Mouse (Mus musculus): ENCODE data around the gene Sez6. TPM values are rescaled to one million over a fixed set of nuclear protein-coding genes. Genes with fewer than 3 reads are reported as not detected.

Sez6 gene
- total RNA-seq, 2 experiments from 2014 or later: 0.14 to 0.19 TPM

DNA sequence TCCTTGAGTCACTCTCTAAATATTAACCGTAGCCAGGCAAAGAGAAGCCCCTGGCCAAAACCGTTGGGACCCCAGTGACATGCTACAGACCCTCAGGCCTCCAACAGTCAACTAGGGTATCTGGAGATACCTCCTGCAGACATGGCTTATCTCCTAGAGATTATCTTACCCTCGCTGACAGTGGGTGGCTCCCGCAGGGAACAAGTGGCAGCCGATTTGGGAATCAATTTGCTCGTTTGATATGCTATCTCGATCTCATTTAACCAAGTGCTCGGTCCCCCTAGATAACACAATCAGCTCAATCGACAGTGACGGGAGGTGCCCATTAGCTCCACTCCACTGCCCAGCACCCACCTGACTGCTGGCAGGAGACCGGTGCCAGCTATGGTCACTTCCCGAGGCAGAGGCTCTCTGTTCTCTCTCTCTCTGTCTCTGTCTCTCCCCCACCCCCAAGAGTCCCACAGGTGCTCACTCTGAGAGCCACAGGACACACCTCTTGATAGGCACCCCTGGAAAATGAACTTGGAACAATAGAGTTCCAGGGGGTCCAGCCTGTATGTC lies 19.6 kb downstream of the Sez6 start:
- DNase-seq: no peak

DNA sequence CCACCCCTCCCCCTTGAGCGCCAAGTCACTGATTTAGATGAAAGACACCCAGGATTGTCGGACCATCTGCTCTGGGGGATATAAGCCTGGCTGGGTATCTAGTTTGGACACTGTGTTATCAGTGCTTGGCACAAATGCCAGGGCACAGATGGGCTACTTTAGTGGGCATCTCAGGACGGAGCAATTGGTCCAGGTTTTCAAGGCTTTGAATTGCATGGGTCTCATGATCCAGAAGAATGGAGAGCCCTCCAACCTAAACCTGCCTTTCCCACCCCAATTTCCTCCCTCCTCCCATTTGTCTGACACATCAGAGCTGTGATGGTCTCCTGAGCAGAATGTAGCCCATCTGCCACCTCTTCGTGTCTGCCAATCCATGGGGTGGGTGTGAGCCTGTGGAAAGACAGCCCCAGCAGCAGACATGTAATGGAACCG lies 20.2 kb downstream of the Sez6 start:
- DNase-seq: no peak

DNA sequence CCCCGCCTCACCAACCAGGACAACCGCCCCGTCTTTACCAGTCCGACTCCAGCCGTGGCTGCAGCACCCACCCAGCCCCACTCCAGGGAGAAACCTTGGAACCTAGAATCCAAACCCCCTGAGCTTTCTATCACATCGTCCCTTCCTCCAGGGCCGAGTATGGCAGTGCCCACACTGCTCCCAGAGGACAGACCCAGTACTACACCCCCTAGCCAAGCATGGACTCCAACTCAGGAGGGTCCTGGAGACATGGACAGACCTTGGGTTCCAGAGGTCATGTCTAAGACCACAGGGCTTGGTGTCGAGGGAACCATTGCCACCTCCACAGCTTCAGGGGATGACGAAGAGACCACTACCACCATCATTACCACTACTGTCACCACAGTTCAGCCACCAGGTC lies 23.1 kb downstream of the Sez6 start:
- peak; percentile 48 for DNase-seq

DNA sequence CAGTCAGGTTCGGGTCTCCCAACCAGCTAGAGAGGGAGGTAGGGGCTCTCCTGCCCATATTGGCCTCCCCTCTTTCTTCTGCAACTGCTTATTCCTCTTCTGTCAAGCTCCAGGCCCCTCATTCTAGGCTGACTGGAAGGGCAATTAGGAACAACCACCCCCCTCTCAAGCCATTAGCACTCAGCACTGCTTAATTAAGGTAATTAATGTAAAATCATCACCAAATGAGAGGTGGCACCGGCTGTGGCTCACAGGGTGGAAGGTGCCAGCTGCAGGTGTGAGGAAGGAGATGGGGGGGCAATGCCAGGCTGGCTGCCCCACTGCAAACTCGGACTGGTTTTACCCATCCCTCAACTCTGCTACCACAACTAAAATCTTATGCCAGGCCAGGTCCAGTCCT lies 25.8 kb downstream of the Sez6 start:
- DNase-seq: no peak

DNA sequence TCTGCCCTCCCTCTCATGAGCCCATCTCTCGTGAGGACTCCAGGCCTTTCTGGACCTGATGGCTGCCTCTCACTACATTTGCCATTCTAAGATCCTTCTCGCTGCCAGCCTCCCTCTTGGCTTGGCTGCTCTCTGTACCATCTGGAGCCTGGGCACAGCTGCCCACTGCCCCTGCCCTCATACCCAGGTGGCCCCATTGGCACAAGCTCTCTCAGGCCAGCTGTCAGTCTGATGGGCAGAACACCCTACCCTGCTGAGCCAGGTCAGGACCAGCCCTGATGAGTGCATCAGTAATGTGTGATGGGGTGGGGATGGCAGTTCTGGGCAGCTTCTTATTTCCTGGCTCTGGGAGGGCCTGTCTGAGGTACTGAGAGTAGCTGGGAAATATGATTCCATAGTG lies 27.7 kb downstream of the Sez6 start:
- no peak for DNase-seq

DNA sequence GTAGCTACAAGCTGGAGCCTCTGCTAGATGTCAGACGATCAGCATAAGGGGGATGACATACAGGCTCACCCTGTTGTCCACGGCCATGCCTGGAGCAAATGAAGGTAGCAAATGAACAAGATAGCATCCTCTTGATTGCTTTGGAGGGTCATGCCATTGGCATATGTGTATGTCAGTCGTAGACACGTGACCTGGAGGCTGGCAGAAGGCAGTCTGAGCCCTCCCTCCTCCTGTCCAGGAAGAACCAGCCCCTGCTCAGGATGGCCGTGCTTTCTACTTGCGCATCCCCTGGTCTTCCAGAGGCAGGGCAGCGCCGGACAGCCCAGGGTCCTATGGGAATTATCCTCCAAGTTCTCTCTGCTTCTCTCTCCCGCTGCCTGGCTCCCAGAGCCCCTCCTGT lies 28.3 kb downstream of the Sez6 start:
- no peak for DNase-seq

DNA sequence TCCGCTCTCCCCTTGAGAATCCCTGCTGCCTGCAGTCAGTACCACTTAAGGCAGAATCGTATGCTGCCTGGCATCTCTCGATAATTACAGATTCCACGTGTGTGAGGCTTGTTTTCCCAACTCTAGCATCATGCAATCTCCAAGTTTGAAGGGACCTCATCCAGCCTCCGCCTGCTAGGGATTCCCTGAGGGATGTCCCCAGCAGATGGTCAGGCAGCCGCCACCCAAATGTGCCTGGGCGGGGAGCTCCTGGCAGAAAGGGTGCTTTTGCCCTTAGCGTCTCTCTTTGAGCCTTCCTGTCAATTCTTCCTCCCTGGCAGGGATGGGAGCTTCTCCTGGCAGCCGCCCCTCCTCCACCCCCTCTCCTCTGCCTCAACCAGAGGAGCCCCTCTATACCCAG lies 29.6 kb downstream of the Sez6 start:
- DNase-seq: no peak

DNA sequence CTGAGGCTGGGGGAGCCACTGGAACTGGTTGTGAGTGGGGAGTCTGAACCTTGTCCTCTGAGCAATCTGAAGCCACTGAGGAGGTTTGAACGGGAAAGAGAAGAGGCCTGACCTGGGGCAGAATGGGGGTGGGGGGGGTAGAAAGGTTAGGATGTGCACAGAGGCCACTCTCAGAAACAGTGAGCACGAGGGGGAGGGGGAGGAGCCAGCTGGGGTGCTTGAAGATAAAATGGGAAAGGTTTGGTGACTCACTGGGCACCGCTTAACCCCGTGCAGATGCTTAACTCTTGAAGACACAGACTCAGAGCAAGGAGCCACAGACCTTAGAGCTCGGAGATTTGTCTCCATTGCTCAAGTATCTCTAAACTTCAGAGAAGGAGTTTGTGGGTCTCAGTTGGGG lies 30.3 kb downstream of the Sez6 start:
- DNase-seq: no peak

DNA sequence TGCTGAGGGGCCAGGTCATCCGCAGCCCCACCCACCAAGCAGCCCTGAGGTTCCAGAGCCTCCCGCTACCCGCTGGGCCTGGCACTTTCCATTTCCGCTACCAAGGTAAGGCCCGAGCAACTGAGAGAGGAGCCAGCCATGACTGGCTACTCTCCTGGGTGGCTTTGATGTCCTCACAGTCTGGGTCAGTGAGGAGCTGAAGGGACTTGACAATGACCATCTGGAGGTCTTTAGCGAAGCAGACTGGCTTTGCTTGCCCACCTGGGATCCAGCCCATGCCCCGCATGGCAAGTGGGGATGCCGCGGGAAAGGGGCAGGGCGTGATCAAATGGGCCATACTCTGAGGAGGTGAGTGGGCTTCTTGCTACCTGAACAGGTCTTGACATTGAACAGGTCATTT lies 32.3 kb downstream of the Sez6 start:
- DNase-seq: no peak

DNA sequence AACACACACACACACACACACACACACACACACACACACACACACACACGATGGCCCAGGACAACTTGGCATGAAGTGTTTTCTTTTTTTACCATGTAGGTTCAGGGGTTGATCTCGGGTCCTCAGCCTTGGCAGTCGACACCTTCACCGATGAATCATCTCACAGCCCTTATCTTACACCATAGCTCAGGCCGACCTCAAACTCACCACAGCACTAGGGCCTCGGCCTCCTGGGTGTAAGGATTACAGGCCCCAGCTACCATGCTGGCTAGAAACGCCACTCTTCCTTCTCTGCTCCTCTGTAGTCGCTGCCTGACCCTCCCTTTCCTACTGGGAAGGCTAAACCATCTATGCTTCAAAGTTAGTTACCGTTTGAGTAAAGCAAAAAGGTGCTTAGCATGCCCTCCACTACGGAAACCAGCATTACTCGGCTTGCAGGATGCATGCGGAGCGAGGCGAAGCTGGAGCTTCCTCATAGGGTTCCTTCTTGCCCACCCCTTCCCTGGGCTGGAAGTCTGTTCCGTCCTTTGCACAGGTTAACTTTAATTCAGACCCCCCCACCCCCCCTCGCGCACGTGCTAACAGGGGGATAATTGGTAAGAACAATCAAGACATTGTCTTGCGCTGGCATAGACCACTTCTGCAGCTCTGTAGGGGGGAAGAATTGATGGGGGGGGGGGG lies 34.0 kb downstream of the Sez6 start:
- DNase-seq: no peak

DNA sequence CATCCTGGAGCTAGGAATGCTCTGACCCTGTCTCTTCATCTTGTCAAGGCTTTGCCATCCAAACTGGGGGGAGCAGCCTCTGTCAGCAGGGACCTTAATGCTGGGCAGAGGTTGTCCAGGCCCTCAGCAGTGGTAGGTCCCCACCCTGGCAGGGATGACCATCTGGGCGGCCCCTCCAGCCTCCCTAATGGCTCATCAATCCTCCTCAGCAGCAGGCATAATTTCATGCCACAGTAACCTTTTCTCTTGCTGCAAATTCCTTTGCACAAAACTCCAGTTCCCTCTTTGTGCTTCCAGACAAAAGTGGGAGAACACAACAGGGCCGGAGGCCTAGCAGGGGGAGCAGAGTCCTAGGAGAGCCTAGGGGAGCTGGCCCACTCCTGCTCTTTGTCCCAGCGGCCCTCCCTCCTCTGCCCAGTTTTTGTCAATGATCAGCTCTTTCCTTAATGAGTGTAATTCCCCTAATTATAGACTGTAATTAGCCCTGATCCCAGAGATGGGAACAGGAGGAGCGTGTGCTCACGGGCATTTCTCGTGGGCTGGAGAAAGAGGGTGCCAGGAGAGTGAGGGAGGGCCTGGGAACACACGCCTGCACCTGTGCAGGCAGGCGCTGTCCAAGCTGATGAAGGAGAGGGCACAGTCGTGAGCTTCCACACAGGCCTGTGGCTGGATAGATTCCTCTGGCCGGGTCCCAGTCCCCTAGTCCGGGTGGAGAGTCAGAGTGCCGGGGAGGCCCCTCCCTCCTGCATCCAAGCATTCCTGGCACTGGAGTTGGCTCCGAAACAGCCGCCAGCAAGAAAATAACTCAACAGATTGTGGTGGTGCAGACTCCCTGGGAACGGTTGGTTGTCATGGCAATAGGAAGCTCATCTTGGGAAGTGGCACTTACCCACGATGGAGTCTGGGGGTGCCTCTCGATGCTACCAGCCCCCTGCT lies 34.8 kb downstream of the Sez6 start:
- DNase-seq: peak; percentile 63

DNA sequence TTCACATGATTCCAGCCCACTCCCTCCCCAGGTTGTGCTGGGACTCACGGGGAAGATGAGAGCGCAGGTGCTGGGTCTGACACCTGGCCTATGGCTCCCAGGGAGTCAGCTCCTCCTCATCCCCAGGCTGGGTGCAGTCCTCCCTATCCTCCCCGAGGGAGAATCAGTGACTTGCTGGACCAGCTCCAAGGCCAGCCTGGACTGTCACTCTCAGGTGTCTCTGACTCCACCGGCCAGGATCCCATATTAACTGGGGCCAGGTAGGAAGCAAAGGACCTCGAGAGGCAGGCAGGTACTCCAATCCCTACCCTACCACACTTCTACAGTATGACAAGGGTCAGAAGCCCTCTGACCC lies 35.4 kb downstream of the Sez6 start:
- DNase-seq: no peak

DNA sequence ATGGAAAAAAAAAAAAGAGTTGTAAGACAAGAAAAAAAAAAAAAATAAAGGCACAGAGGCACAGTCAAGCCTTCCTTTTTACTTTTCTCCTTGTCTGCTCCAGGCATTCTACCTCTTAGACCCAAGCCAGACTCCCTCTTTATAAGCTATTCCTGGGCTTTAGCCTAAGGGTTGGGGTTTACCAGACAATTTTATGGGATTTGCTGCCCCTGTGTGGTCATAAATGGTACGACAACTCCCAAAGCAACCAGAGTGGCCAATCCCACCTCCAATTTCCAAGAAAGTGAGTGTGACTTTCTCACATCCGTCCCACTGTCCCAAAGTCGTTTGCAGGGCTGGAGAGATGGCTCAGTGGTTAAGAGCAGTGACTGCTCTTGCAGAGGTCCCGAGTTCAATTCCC lies 36.5 kb downstream of the Sez6 start:
- DNase-seq: peak; percentile 86

DNA sequence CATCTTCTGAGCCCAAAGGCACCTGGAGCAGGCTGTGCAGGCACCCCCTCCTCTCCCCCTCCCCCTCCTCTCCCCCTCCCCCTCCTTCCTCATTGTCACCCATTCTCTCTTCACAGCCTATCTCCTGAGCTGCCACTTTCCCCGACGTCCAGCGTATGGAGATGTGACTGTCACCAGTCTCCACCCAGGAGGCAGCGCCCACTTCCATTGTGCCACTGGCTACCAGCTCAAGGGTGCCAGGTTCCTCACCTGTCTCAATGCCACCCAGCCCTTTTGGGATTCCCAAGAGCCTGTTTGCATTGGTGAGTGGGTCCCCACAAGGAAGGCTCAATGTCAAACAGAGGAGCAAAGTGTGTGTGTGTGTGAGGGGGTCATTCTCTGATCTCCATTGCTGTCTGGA lies 38.2 kb downstream of the Sez6 start:
- no peak for DNase-seq

DNA sequence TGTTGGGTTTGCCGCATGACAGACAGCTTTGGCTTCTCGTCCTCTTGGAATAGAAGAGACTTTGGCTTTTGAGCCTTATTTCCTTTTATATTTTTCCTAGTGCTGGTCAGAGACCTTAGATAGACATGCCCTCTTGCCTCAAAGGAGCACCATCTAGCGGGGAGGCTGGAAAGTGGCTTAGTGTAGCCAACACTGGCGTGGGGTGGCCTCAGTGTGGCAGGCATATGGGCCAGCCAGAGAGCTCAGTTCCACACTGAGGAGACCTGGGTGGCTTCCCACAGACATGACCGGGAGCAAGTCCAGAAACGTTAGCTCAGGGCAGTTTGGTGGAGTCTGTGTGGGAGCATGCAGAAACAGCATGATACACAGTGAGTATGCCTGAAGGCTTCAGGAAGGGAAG lies 40.1 kb downstream of the Sez6 start:
- no peak for DNase-seq

DNA sequence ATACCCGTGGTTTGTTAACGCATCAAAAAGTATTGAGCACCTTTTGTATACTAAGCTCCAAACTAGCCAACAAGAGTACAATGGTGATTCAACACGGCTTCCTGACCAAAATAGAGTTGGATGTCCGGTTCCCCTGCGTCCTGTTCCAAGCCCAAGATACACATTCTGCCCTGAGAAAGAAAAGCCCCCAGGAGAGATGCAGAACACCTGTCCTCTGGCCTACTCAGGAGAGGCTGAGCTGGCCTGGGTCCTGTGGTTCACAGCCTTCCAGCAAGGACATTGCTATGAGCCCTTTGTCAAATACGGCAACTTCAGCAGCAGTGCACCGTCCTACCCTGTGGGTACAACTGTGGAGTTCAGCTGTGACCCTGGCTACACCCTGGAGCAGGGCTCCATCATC lies 42.9 kb downstream of the Sez6 start:
- no peak for DNase-seq

DNA sequence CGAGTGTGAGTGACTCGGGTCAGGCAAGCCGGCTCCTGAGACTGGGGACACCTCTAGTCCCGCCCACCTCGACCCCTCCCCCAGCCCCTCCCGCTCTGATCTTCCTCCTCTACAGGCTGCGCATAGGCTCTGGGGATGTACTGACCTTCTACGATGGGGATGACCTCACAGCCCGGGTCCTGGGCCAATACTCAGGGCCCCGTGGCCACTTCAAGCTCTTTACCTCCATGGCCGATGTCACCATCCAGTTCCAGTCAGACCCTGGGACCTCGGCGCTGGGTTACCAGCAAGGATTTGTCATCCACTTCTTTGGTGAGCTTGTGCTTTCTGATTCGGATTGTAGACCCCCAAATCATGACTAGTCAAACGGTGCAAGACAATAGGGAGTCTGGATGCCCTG lies 43.7 kb downstream of the Sez6 start:
- no peak for DNase-seq

DNA sequence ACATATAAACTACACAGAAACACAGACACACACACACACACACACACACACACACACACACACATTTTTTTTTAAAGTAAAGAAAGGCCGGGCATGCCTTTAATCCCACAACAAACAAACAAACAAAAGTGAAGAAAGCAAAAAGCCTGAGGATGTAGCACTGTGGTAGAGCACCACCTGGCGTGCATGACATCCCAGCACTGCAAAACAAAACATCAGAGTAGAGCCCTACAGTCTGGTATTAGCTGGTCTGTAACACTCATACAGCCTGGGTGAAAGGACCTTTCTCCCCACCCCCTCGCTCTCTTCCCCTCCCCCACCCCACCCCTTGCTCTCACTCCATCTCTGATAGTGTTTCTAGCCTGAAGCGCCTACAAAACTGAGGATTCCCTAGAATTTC lies 45.3 kb downstream of the Sez6 start:
- no peak for DNase-seq

DNA sequence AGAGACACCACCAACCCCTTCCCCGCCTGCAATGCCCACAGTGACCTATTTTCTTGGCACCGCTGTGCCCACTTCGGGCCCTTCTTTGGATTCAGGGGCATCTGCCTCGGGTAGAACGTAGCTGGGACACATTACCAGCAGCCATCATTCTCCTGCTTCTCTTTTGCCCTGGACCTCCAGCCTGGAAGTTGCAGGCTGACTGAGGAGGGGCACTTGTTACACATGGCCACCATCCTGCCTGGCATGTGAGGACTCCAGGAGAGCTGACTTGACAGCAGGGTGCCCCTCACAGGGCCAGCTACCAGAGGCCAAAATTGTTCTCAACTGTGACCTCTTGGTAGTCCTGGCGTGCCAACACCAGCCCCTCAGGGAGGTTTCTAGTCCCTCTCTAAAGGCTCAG lies 47.6 kb downstream of the Sez6 start:
- DNase-seq: no peak

DNA sequence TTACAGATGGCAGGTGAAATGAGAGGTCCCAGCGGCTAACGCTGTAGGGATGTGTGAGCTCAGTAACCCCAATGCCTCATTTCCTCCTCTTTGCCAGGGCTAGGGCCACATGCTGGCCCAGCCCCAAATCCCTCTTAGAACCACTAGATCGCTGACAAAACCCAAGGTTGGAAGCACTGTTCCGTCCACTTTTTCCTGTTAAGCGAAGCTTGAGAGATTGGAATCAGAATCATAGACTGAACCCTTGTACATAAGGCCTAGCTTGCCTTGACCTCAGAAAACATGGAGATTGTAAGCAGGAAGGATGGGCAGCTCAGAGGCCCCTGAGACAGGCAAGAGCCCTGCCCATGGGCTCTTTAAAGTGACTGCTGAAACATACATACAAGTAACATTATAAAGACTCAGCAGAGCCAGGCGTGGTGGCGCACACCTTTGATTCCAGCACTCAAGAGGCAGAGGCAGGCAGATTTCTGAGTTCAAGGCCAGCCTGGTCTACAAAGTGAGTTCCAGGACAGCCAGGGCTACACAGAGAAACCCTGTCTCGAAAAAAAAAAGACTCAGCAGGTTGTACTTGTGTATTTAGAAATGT lies 48.7 kb downstream of the Sez6 start:
- no peak for DNase-seq

DNA sequence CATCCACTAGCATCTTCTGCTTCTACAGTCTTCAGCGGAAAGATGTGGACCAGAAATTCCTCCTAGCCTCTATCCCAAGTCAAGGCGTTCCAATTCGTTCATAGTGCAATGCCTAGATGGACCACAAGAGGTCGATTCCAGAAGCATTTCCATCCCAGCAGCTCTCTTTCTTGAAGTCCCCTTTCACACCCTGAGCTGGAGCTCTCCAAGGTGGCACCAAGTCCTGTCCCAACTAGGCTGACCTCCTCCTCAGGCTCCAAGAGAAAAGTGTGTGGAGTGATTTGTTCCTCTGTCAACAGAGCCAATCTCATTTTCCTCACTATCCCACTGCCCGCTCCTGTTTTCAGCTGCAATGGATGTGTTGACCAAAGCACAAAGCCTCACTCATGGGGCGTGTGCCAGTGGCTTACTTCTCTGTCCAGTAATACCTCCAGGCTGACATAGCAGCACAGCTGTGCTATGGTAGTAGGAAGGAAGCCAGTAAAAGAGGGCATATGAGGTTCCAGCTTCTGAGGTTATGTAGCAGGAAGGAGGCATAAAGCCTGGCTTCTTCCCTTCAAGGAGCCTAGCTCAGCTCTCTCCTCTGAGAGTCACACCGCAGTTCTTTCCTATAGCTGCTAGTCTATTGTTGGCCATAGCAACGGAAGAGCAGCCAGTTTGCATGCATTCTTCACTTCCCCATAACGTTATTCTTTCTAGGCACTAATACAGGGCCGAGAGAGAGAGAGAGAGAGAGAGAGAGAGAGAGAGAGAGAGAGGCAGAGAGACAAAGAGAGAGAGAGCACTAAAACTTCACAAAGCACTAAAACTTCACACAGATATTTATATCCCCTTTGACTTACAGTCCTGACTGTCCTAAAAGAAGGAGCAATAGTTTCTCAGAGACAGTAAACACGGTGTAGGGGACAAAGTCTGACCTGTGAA lies 49.9 kb downstream of the Sez6 start:
- DNase-seq: peak; percentile 70

Measured in heart, postnatal 4 days (tissue).